Mouse (Mus musculus): Measurements from ENCODE around the gene Susd2. TPM values are rescaled to one million over a fixed set of nuclear protein-coding genes. Genes with fewer than 3 reads are reported as not detected.

The Susd2 gene
- polyA plus RNA-seq, 1 experiment from 2014 or later, result 11.8 TPM

- peaks cover 52% of the 10 kb centered on the region for H3K36me3 ChIP-seq
- no peaks in the 10 kb centered on the region for H3K9me3 ChIP-seq
- no peak for ATAC-seq (ENCODE audit: insufficient read depth, low FRiP score, low read depth)
- H3K4me2 ChIP-seq, result no peak overlapping the region
- H3K4me1 ChIP-seq, result no peaks in the 10 kb centered on the region
- WGBS, result 93% methylated on average over 16 of the region's 16 CpGs
- H3K27ac ChIP-seq, result no peak overlapping the region
- H3K9ac ChIP-seq, result no peak overlapping the region
- H3K4me3 ChIP-seq (replicated peaks), result no peak overlapping the region
- no peaks in the 10 kb centered on the region for H3K27me3 ChIP-seq (replicated peaks)
These were observed 7.7 kb upstream of the Susd2 start for GRCm38 (mm10) chr10:75651381-75652068.

DNA sequence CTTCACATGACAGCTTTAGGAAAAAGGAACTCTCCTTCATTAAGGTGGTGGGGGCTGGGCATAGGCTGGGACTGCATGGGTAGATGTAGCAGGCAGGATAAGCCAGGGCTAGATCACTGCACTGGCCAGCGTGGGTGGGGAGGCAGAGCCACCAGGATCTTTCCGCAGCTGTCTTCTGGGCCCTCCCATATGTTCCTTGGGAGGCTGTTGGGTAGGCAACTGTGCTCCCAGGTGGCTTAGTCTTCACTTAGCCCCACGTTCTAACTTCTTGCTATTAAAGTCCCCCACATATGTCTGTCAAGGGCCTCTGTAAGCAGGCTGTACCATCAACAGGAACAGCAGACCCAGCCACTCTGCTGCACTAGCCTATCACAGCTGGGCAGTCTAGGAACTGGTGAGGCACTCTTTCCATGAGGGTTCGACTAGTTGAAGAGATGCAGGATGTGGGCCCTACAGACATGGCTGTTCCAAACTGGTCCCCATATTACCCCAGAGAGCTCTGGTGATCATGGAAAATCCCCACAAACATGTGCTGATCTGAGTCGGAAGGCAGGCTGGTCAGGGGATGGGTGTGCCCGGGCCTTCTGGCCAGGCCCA lies 6.6 kb upstream of the Susd2 start:
- Histone ChIP-seq H3K27ac (no peak overlapping the region), H3K36me3 (peaks cover 46% of the 10 kb centered on the region), H3K9me3 (no peaks in the 10 kb centered on the region), H3K4me3 (replicated peaks) (no peak overlapping the region), H3K9ac (no peak overlapping the region), H3K27me3 (replicated peaks) (no peaks in the 10 kb centered on the region), H3K4me2 (no peak overlapping the region), H3K4me1 (no peaks in the 10 kb centered on the region)
- WGBS, result 87% methylated on average over 6 of the region's 6 CpGs
- ATAC-seq (ENCODE audit: insufficient read depth, low FRiP score, low read depth), result no peak

- Histone ChIP-seq H3K9me3 (no peaks in the 10 kb centered on the region), H3K27me3 (replicated peaks) (no peaks in the 10 kb centered on the region), H3K4me1 (no peaks in the 10 kb centered on the region), H3K36me3 (peaks cover 39% of the 10 kb centered on the region), H3K4me3 (replicated peaks) (no peak overlapping the region), H3K4me2 (no peak overlapping the region), H3K27ac (no peak overlapping the region), H3K9ac (no peak overlapping the region)
- no peak for ATAC-seq (ENCODE audit: insufficient read depth, low FRiP score, low read depth)
- 88% methylated on average over 4 of the region's 4 CpGs for WGBS
These were observed 5.7 kb upstream of the Susd2 start for GRCm38 (mm10) chr10:75649406-75649995.

DNA sequence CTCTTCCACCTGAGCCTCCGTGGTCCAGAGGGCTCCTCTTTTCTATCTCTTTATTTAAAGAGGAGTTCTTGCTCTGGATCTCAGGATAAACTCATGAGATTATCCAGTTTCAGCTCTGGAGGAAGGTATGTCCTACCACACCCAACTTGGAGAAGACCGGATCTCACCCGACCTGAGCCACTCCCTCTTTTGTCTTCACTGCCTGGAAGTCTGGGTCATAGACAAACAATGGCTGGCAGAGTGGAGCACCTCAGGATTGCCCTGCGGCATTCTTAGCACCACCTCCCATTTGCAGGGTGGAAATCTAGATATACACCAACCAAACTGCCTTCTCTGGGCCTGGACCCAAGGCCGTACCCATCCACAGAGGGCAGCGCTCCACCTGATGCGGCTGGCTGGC lies 5.2 kb upstream of the Susd2 start:
- Histone ChIP-seq H3K27me3 (replicated peaks) (no peaks in the 10 kb centered on the region), H3K4me2 (no peak overlapping the region), H3K4me3 (replicated peaks) (no peak overlapping the region), H3K9ac (no peak overlapping the region), H3K27ac (no peak overlapping the region), H3K9me3 (no peaks in the 10 kb centered on the region), H3K36me3 (peaks cover 39% of the 10 kb centered on the region), H3K4me1 (peaks cover 4% of the 10 kb centered on the region; the same call in 1 of the 2 replicates)
- no peak for ATAC-seq (ENCODE audit: insufficient read depth, low FRiP score, low read depth)
- 82% methylated on average over 7 of the region's 7 CpGs for WGBS

GRCm38 (mm10) chr10:75648091-75648490 lies 4.3 kb upstream of the Susd2 start:
- Histone ChIP-seq H3K9ac (no peak overlapping the region), H3K9me3 (no peaks in the 10 kb centered on the region), H3K27ac (peak overlapping the region; percentile 51; the same call in 1 of the 2 replicates), H3K36me3 (peaks cover 33% of the 10 kb centered on the region), H3K4me3 (replicated peaks) (no peak overlapping the region), H3K27me3 (replicated peaks) (no peaks in the 10 kb centered on the region), H3K4me1 (peaks cover 8% of the 10 kb centered on the region), H3K4me2 (no peak overlapping the region)
- 88% methylated on average over 6 of the region's 6 CpGs for WGBS
- no peak for ATAC-seq (ENCODE audit: insufficient read depth, low FRiP score, low read depth)

DNA sequence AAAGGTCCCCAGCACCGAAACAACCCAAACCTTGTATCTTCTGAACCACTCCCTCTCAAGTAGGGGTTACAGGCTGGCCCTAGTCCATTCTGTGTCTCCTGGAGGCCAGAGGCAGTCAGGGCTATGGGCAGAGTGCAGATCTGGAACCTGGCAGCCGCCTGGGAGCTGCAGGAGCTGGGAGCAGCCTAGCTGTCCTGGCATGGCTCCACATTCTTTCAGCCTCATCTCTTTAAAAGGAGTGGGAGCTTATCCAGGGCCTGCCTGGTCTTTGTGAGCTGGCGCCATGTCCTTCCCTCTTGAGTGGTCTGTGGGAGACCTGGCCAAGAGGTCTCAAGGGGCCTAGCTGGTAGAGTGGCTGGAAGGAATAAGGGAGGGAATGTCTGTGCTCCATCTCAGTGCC lies 3.6 kb upstream of the Susd2 start:
- H3K4me2 ChIP-seq, result no peak overlapping the region
- peak overlapping the region; percentile 51; the same call in 1 of the 2 replicates for H3K27ac ChIP-seq
- ATAC-seq (ENCODE audit: insufficient read depth, low FRiP score, low read depth), result peak; percentile 28; the same call in 1 of the 2 replicates
- H3K27me3 ChIP-seq (replicated peaks), result no peaks in the 10 kb centered on the region
- H3K4me1 ChIP-seq, result peaks cover 15% of the 10 kb centered on the region
- H3K4me3 ChIP-seq (replicated peaks), result no peak overlapping the region
- no peaks in the 10 kb centered on the region for H3K9me3 ChIP-seq
- H3K36me3 ChIP-seq, result peaks cover 26% of the 10 kb centered on the region
- WGBS, result 60% methylated on average over 3 of the region's 3 CpGs
- no peak overlapping the region for H3K9ac ChIP-seq

GRCm38 (mm10) chr10:75646406-75646805 lies 2.6 kb upstream of the Susd2 start:
- 91% methylated on average over 6 of the region's 6 CpGs for WGBS
- H3K4me3 ChIP-seq (replicated peaks), result no peak overlapping the region
- H3K4me2 ChIP-seq, result no peak overlapping the region
- no peaks in the 10 kb centered on the region for H3K9me3 ChIP-seq
- H3K4me1 ChIP-seq, result peaks cover 15% of the 10 kb centered on the region
- no peaks in the 10 kb centered on the region for H3K27me3 ChIP-seq (replicated peaks)
- H3K27ac ChIP-seq, result no peak overlapping the region
- H3K9ac ChIP-seq, result no peak overlapping the region
- no peak for ATAC-seq (ENCODE audit: insufficient read depth, low FRiP score, low read depth)
- H3K36me3 ChIP-seq, result peaks cover 16% of the 10 kb centered on the region

- no peaks in the 10 kb centered on the region for H3K9me3 ChIP-seq
- no peak overlapping the region for H3K9ac ChIP-seq
- no peak for ATAC-seq (ENCODE audit: insufficient read depth, low FRiP score, low read depth)
- H3K4me3 ChIP-seq (replicated peaks), result no peak overlapping the region
- H3K4me2 ChIP-seq, result no peak overlapping the region
- H3K27ac ChIP-seq, result no peak overlapping the region
- no peaks in the 10 kb centered on the region for H3K27me3 ChIP-seq (replicated peaks)
- 0 out of 2 replicates have a peak, but pooled peaks cover 11% of the 10 kb centered on the region for H3K36me3 ChIP-seq
- 90% methylated on average over 8 of the region's 8 CpGs for WGBS
- peaks cover 15% of the 10 kb centered on the region for H3K4me1 ChIP-seq
These were observed 1.8 kb upstream of the Susd2 start for GRCm38 (mm10) chr10:75645616-75646015.

DNA sequence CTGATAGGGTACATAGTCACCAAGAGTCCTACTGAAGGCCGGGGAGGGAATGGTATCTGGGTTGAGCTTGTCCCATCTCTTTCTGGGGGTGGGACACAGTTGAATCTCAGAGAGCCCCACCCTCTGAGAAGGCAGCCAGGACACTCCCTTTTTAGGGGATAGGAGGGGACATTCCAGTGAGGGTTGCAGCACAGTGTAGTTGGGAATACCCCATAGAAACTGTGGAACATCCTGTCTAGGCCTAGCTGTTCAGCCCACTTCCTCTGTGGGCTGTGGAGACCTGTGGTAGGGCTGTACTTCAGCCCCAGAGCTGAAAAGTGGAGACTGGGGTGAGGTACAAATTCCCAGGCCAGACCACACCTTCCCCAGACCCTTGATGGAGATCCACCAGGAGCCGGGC lies 917 bp downstream of the Susd2 start:
- Histone ChIP-seq H3K4me3 (replicated peaks) (no peak overlapping the region), H3K27me3 (replicated peaks) (no peaks in the 10 kb centered on the region), H3K27ac (no peak overlapping the region), H3K4me2 (peak overlapping the region; percentile 32), H3K9me3 (no peaks in the 10 kb centered on the region), H3K36me3 (0 out of 2 replicates have a peak, but pooled peaks cover 4% of the 10 kb centered on the region), H3K9ac (no peak overlapping the region), H3K4me1 (peaks cover 18% of the 10 kb centered on the region)
- ATAC-seq (ENCODE audit: insufficient read depth, low FRiP score, low read depth), result no peak
- WGBS, result 78% methylated on average over 2 of the region's 2 CpGs

DNA sequence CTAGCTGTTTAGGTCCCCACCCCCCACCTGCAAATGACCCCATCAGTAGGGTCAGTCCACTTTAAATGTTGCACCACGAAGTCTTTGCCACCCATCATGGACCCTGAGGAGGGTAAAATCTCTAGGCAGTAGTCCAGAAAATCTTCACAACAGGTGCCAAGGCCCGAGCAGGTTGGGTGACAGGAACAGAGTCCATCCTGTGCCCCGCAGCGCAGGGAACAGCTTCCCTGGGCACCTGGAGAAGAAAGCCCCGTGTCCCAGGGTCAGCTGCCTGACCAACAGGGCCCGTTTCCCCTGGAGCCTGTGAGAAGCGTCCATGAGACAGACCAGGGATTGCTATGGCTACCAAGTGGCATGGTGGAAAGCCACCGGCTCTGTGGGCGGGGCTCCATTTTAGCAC lies 1.4 kb downstream of the Susd2 start:
- Histone ChIP-seq H3K4me1 (peaks cover 18% of the 10 kb centered on the region), H3K9ac (no peak overlapping the region), H3K4me3 (replicated peaks) (no peak overlapping the region), H3K36me3 (0 out of 2 replicates have a peak, but pooled peaks cover 4% of the 10 kb centered on the region), H3K4me2 (no peak overlapping the region), H3K27me3 (replicated peaks) (no peaks in the 10 kb centered on the region), H3K27ac (no peak overlapping the region), H3K9me3 (no peaks in the 10 kb centered on the region)
- ATAC-seq (ENCODE audit: insufficient read depth, low FRiP score, low read depth), result no peak
- 84% methylated on average over 9 of the region's 9 CpGs for WGBS

DNA sequence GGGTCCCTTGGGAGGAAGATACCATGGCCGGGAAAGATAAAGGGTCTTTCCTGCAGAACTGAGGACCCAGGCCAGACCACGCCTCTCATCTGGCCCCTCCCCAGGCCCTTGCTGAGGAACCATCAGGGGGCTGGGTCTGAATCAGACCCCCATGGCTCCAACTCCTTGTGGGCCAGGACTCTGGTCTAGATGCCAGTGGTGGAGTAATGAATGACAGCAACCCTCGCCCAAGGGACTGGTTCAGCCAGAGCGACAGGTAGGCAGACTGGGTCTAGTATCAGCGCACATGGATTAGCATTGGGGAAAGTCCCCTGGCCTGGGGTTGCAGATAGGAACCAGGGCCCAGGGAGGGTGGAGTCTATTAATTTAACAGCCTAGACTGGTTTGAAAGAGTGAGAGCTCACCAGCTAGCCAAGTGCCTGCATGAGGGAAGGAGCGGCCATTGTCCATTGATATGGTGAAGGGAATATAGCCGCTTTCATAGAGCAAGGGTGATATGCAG lies 2.0 kb downstream of the Susd2 start:
- 83% methylated on average over 7 of the region's 7 CpGs for WGBS
- no peak overlapping the region for H3K27ac ChIP-seq
- no peak overlapping the region for H3K9ac ChIP-seq
- no peak overlapping the region for H3K4me3 ChIP-seq (replicated peaks)
- H3K4me1 ChIP-seq, result peaks cover 18% of the 10 kb centered on the region
- ATAC-seq (ENCODE audit: insufficient read depth, low FRiP score, low read depth), result no peak
- no peaks in the 10 kb centered on the region for H3K9me3 ChIP-seq
- no peaks in the 10 kb centered on the region for H3K27me3 ChIP-seq (replicated peaks)
- no peak overlapping the region for H3K4me2 ChIP-seq
- 0 out of 2 replicates have a peak, but pooled peaks cover 4% of the 10 kb centered on the region for H3K36me3 ChIP-seq

DNA sequence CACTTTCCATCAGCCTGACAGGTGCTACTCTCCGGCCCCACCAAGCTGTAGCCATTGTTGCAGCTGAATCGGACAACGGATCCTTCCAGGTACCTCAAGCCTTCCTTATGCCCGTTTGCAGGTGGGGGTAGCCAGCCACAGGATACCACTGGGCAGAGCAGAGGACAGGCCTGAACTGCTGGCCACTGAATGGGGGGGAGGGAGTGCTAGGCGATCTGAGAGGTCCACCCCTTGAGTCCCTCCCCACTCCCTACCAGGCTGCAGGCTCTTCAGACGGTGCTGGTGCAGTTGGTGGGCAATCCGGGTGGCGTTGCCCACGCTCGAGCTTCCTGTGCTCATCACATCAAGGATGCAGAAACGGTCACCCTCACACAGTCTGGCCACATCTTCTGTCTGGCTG lies 6.1 kb downstream of the Susd2 start:
- 89% methylated on average over 11 of the region's 11 CpGs for WGBS
- Histone ChIP-seq H3K36me3 (no peaks in the 10 kb centered on the region), H3K27ac (no peak overlapping the region), H3K4me2 (no peak overlapping the region), H3K4me1 (peaks cover 8% of the 10 kb centered on the region; the same call in 1 of the 2 replicates), H3K27me3 (replicated peaks) (no peaks in the 10 kb centered on the region), H3K9me3 (no peaks in the 10 kb centered on the region), H3K4me3 (replicated peaks) (no peak overlapping the region), H3K9ac (no peak overlapping the region)
- ATAC-seq (ENCODE audit: insufficient read depth, low FRiP score, low read depth), result no peak
